Mouse (Mus musculus): ENCODE data around the gene Rita1. TPM values are rescaled to one million over a fixed set of nuclear protein-coding genes. Genes with fewer than 3 reads are reported as not detected.

Rita1 gene
- 10 to 100 TPM; 27.5 to 29.5 TPM for total RNA-seq (2021)
- long read RNA-seq, transcript Rita1-201 (3 exons, 1,573 nt), result major isoform, 8 of 16 reads
- long read RNA-seq, partial matches to known transcripts, result 4 of 16 reads
- long read RNA-seq, other reads (novel, unspliced or antisense), result 1 of 16 reads

GRCm38 (mm10) chr5:120612442-120612821, at the start of gene Rita1, which contains the start of gene Ddx54:
TSS of gene Rita1 (minus strand) at chr5:120612589.
TSS of gene Ddx54 (plus strand) at chr5:120612739.
- DNase-seq (ENCODE audit: low spot score in 2 of 2), result peak; percentile 98 to 100

- peak; percentile 60 to 78 for DNase-seq (ENCODE audit: low spot score in 2 of 2)
Measured at GRCm38 (mm10) chr5:120660816-120661215, 48.4 kb upstream of the Rita1 start.

GRCm38 (mm10) chr5:120656281-120656751, 43.9 kb upstream of the Rita1 start:
- DNase-seq (ENCODE audit: low spot score in 2 of 2), result peak; percentile 78 to 91

- no peak for DNase-seq (ENCODE audit: low spot score in 2 of 2)
Measured at GRCm38 (mm10) chr5:120653873-120654272, 41.5 kb upstream of the Rita1 start.

DNA sequence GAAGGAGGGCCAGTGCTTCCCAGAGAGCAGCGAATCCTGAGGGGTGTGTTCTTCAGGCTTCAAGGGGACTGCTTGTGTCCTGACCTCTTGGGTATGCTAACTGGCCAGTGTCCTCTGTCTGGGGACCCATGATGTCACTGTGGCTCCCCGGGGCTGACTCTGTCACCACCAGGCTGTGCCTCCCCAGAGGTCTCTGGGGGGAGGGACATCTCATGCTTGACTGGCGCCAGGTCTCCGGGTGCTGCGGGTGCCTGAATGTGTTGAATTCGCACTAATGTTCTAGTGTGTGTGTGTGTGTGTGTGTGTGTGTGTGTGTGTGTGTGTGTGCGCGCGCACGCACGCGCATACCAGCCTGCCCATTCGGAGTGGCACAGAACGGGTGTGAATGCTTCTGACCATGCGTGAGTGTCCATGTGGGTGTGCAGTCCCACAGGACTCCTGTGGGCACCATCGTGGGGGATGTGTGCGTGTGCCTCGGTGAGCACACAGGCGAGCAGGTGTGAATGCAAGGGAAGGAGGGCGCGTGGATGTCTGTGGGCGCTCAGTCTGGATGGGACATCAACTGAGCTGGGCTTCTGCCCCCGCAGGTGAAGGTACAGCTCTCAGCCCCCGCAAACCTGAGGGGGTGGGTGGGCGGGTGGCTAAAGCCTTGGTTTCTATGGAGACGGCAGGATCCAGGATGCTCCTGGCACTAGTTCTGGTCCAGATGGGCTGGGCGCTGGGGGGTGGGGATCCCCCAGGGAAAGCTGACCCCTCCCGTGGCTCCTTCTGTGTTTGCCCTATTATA, 40.7 kb upstream of the Rita1 start:
- no peak for DNase-seq (ENCODE audit: low spot score in 2 of 2)

DNA sequence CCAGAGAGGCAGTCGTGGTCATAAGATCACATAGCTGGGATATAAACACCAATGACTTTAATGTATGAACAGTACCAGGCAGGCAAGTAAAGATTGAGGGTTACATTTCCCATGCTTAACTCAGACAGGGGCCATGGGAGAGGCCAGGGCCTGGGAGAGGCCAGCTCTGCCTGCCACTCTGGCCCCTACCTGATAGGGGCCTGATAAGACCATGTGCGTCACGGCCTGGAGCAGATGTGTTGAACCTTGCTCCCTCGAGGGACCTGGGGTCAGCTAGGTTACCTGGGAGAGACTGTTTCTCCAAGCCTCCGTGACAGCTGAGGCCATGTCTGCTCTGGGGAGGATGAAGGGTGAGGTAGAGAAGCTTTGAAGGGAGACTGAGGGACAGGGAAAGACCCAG, 38.8 kb upstream of the Rita1 start:
- no peak for DNase-seq (ENCODE audit: low spot score in 2 of 2)

DNA sequence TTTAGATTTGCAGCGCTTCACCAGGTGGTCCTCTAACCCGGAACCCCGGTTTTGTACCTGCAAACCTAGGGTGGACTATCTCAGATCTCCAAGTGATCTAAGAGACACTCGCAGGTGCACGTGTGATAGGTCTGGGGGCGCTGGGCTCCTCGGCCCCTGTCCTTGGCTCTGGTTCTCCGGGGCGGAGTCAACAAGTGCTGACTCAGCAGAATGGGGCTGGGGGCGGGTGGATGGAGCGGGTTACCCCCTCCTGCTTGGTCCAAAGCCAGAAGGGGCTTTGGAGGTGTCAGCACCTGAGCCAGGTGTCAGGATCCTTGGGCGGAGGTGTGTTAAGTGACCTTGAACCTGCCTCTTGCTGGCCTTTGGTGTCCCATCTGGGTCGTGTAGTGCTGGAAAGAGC, 37.5 kb upstream of the Rita1 start:
- no peak for DNase-seq (ENCODE audit: low spot score in 2 of 2)

DNA sequence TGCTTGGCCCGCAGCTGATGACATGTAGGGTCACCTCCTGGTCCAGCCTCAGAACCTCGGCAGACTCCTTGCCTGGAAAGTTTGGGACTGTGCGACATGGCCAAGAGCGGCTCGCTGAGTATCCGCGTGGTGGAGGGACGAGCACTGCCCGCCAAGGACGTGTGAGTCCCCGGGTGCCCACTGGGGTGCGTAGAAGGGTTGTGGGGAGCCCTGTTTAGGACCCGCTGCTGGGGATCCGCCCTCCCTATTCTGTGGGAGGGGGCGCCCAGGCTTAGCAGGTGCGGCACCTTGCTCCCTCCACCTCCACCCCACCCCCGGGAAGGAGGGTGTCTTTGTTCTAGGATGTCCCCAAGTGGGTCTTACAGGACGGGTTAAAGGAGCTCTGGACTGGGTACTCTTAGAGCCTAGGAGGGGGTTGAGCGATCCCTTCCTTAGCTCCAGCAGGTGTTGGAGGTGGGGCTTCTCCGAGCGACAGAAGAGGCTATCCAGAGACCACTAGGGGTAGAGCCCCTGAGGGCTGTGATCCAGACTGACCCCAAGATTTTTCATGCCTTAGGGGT, 37.1 kb upstream of the Rita1 start:
- DNase-seq (ENCODE audit: low spot score in 2 of 2), result no peak

- DNase-seq (ENCODE audit: low spot score in 2 of 2), result peak; percentile 84
Measured at GRCm38 (mm10) chr5:120648569-120649373, 36.4 kb upstream of the Rita1 start, which contains the start of gene Rasal1. TSS of gene Rasal1 (plus strand) at chr5:120648812.

DNA sequence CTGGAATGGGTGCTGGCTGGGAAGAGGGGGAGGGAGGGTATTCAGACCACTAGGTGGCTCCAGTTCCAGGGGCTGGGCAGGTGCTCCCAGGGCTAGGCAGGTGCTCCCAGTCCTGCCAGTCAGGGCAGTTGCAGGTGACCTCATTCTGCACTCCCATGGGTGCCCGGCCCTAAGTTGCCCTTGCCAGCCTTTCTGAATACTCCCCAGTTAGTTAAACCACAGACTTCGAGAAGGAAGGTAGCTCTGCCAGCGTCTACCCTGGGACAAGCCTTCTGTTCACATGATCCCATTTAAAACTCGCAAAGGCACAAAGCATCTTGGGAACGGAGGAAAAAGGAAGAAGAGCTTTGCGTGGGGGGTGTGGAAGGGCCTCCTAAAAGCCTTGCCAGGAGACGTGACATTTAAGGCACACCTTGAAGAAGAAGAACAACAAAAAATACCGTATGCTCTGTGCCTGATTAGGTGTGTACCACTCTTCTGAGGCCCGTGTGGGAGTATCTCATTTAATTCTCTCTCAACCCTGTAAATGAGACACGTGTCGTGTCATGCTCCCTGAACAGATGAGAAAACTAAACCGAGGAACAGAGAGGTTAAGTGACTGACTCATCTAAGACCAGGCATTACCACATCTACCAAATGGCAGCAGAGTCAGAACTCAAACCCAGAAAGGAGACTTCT, 35.6 kb upstream of the Rita1 start:
- no peak for DNase-seq (ENCODE audit: low spot score in 2 of 2)

GRCm38 (mm10) chr5:120647361-120647760, 35.0 kb upstream of the Rita1 start:
- no peak for DNase-seq (ENCODE audit: low spot score in 2 of 2)

GRCm38 (mm10) chr5:120645851-120646250, 33.5 kb upstream of the Rita1 start:
- DNase-seq (ENCODE audit: low spot score in 2 of 2), result no peak

DNA sequence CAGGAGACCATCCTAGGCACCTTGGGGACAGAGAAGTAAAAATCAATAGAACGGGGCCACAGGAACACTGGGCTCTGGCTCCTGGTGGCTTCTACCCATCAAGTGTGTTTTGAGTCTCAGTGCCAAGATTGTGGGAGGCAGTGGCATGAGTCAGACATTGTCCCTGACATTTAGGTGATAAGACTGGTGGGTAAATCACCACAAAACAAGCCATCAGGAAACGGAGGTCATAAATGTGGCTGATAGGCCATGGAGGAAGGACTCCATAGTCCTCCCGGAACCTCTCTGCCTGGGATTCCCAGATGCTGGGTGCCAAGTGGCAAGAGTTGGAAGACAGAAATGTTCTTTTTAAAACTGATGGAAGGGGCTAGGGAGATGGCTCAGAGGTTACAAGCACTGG, 31.8 kb upstream of the Rita1 start:
- DNase-seq (ENCODE audit: low spot score in 2 of 2), result no peak

DNA sequence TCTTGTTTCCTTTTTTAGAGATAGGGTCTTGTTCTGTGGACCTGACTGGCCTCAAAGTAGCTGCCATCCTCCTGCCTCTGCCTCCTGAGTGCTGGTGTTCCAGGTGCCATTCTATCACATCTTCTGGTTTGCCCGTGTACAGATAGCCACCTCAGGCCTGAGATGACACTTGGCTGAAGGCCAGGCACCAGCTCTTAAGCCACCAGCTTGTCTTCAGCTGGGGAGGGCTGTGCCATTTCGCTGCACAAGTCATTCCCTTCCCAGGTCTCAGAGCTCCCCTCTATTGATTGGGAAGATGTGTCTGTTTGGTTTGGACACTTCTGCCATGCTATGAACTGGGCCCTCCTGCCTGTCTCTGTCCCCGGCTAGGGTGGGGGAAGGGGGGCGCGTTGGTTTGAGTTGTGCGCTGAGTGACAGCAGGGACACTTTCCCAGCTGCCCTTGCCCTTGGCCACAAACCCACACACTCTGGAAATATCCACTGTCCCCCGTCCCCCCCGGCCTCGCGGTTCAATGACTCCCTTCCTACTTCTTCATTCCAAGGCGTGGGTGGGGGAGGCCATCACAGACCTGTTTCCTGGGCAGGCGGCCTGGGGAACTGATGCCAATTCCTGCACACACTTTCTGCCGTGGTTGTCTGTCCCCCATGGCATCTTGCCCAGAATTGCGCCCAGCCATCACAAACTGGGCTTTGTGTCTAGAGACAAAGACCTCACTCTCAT, 31.1 kb upstream of the Rita1 start:
- DNase-seq (ENCODE audit: low spot score in 2 of 2), result no peak

- no peak for DNase-seq (ENCODE audit: low spot score in 2 of 2)
Measured at GRCm38 (mm10) chr5:120640094-120640493, 27.7 kb upstream of the Rita1 start.

DNA sequence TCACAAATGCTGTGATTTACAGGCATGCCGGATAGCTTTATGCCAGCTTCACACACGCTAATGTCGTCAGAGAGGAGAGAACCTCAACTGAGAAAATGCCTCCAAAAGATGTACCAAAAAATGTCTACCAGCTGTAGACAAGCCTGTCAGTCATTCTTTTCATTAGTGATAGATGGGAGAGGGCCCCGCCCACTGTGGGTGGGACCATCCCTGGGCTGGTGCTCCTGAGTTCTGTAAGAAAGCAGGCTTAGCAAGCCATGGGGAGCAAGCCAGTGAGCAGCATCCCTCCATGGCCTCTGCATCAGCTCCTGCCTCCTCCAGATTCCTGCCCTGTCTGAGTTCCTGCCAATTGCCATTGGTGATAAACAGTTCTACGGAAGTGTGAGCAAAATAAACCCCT, 23.2 kb upstream of the Rita1 start:
- no peak for DNase-seq (ENCODE audit: low spot score in 2 of 2)

DNA sequence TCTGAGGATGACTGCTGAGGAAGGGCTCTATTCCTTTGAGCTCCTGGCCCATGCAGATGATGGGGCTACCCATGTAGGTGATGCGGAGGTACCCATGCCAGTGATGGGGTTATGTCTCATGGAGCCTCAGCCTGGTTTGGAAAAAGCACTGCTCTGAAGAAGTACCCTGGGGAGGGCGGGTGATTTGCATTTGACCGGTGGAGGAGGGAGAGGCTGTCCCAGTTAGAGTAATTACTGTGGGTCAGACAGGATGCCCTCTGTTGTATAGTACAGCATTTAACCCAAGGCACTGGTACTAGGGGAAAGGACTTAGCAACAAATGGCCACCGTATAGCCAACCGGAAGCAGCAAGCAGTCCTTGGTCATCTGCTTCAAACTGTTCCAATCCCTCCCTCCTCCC, 22.5 kb upstream of the Rita1 start:
- no peak for DNase-seq (ENCODE audit: low spot score in 2 of 2)

- DNase-seq (ENCODE audit: low spot score in 2 of 2), result no peak
Measured at GRCm38 (mm10) chr5:120634131-120634530, 21.7 kb upstream of the Rita1 start, which contains the start of gene Cfap73. TSS of gene Cfap73 (minus strand) at chr5:120634235.

- no peak for DNase-seq (ENCODE audit: low spot score in 2 of 2)
Measured at GRCm38 (mm10) chr5:120631892-120632291, 19.5 kb upstream of the Rita1 start.

GRCm38 (mm10) chr5:120631128-120631527, 18.7 kb upstream of the Rita1 start:
- no peak for DNase-seq (ENCODE audit: low spot score in 2 of 2)
